Mouse (Mus musculus) spleen, postnatal 4 days (tissue): Measurements from ENCODE around the gene Tat.

ENCODE experiments used
- DNase-seq, 2 experiments: peaks; one replicate each; pipeline ENCODE4 v3.0.0; 2022; ENCODE audit warnings: low spot score in 2 of 2

The Tat gene

GRCm38 (mm10) chr8:110039659-110040058, 49.4 kb downstream of the Tat start, which contains the start of gene Chst4:
Chst4 (minus strand) TSS chr8:110039740.
- DNase-seq = no peak

- no peak for DNase-seq
Observed at GRCm38 (mm10) chr8:110040509-110040908, 50.3 kb downstream of the Tat start.
